Mouse (Mus musculus): ENCODE data around the gene Dnah2. TPM values are rescaled to one million over a fixed set of nuclear protein-coding genes. Genes with fewer than 3 reads are reported as not detected.

Dnah2 gene
- 1.2 and 2.0 TPM in 2 replicates for polyA plus RNA-seq (2011; ENCODE audit: insufficient read depth, insufficient read length, low read depth, missing spikeins)

GRCm38 (mm10) chr11:69549060-69549656, at the start of gene Dnah2:
TSS of gene Dnah2 (minus strand) at chr11:69549110.
- Histone ChIP-seq H3K9ac (ENCODE audit: low read depth, poor library complexity, severe bottlenecking) (no peak within 1 kb of the TSS), H3K4me1 (ENCODE audit: control insufficient read depth, insufficient read depth, low read length) (peaks cover 6% of the 10 kb centered on the region), H3K27me3 (ENCODE audit: control insufficient read depth, insufficient read depth, low read length, poor library complexity, severe bottlenecking) (no peaks in the 10 kb centered on the region), H3K27ac (ENCODE audit: insufficient read depth, low read length) (no peak within 1 kb of the TSS), H3K4me3 (ENCODE audit: low read depth, low read length) (no peak within 1 kb of the TSS), H3K36me3 (ENCODE audit: control insufficient read depth, insufficient read depth, low read length, poor library complexity, severe bottlenecking) (no peaks in the 10 kb centered on the region), H3K9me3 (replicated peaks; ENCODE audit: control insufficient read depth, insufficient read depth, low read length, poor library complexity, severe bottlenecking) (no peaks in the 10 kb centered on the region)
- TF ChIP-seq CTCF (IDR thresholded peaks at IDR 0.05; ENCODE audit: low read depth, low read length): no peak
- TF ChIP-seq POLR2A (IDR thresholded peaks at IDR 0.05; ENCODE audit: insufficient read depth, low read length): no peak
- TF ChIP-seq EP300 (IDR thresholded peaks at IDR 0.05; ENCODE audit: insufficient read depth, low read depth, low read length): no peak

DNA sequence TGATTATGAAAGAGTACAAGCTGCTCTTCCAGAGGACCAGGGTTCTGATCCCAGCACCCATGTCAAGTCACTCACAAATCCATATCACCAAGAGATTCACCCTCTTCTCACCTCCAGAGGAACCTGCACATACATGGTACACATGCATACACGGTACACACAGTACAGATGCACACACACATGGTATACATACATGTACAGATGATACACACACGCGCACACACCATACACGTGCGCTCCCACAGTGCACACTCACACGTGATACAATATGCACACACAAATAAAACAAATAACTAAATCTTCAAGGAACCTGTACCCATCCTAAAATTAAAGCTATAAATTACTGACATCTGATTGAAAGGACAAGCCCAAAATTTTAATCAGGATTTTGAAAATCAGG, 45.9 kb upstream of the Dnah2 start:
- H3K9me3 ChIP-seq (replicated peaks; ENCODE audit: control insufficient read depth, insufficient read depth, low read length, poor library complexity, severe bottlenecking): no peaks in the 10 kb centered on the region
- no peak overlapping the region for H3K27ac ChIP-seq (ENCODE audit: insufficient read depth, low read length)
- TF ChIP-seq EP300 (IDR thresholded peaks at IDR 0.05; ENCODE audit: insufficient read depth, low read depth, low read length) (no peak), CTCF (IDR thresholded peaks at IDR 0.05; ENCODE audit: low read depth, low read length) (no peak), POLR2A (IDR thresholded peaks at IDR 0.05; ENCODE audit: insufficient read depth, low read length) (no peak)
- H3K4me3 ChIP-seq (ENCODE audit: low read depth, low read length): no peak overlapping the region
- no peaks in the 10 kb centered on the region for H3K4me1 ChIP-seq (ENCODE audit: control insufficient read depth, insufficient read depth, low read length)
- H3K9ac ChIP-seq (ENCODE audit: low read depth, poor library complexity, severe bottlenecking): no peak overlapping the region
- H3K27me3 ChIP-seq (ENCODE audit: control insufficient read depth, insufficient read depth, low read length, poor library complexity, severe bottlenecking): no peaks in the 10 kb centered on the region
- peaks cover 19% of the 10 kb centered on the region for H3K36me3 ChIP-seq (ENCODE audit: control insufficient read depth, insufficient read depth, low read length, poor library complexity, severe bottlenecking)

- TF ChIP-seq EP300 (IDR thresholded peaks at IDR 0.05; ENCODE audit: insufficient read depth, low read depth, low read length) (no peak), POLR2A (IDR thresholded peaks at IDR 0.05; ENCODE audit: insufficient read depth, low read length) (no peak), CTCF (IDR thresholded peaks at IDR 0.05; ENCODE audit: low read depth, low read length) (no peak)
- Histone ChIP-seq H3K4me3 (ENCODE audit: low read depth, low read length) (no peak overlapping the region), H3K9ac (ENCODE audit: low read depth, poor library complexity, severe bottlenecking) (no peak overlapping the region), H3K36me3 (ENCODE audit: control insufficient read depth, insufficient read depth, low read length, poor library complexity, severe bottlenecking) (peaks cover 37% of the 10 kb centered on the region), H3K4me1 (ENCODE audit: control insufficient read depth, insufficient read depth, low read length) (no peaks in the 10 kb centered on the region), H3K27me3 (ENCODE audit: control insufficient read depth, insufficient read depth, low read length, poor library complexity, severe bottlenecking) (no peaks in the 10 kb centered on the region), H3K27ac (ENCODE audit: insufficient read depth, low read length) (no peak overlapping the region), H3K9me3 (replicated peaks; ENCODE audit: control insufficient read depth, insufficient read depth, low read length, poor library complexity, severe bottlenecking) (no peaks in the 10 kb centered on the region)
Measured at GRCm38 (mm10) chr11:69592799-69593198, 43.9 kb upstream of the Dnah2 start.

DNA sequence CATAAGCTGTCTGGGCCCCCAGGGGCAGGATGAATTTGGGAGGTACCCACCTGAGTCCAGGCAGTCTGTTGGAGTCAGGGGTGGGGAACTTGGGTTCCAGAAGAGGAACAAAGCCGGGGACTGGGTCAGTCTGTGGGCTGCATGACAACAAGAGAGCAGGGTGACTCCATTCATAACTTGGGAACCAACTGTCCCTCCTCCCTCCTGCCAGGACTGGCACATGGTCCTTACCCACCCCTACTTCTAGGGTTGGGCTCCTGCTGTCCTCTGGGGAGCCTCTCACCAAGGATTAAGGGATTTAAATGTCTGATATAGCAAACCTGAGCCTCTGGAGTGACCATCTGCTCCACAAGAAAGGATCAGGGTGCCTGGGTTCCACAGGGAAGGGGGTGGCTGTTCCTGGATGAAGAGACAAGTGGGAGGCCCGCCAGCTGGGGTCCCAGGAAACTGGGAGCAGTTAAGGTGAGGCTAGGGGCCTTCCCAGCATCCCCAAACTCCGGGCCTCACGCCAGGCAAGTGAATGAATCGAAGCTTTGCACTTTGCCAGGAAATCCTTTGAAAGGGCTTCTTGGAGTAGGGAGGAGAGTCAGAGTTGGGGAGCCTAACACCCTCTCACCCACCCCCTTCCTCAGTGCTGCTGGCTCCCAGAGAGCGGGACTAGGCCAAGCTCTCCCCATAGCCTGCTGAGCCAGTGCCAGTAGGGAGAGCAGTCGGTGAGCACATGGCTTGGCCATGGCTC, 43.2 kb upstream of the Dnah2 start:
- H3K36me3 ChIP-seq (ENCODE audit: control insufficient read depth, insufficient read depth, low read length, poor library complexity, severe bottlenecking): peaks cover 45% of the 10 kb centered on the region
- H3K9me3 ChIP-seq (replicated peaks; ENCODE audit: control insufficient read depth, insufficient read depth, low read length, poor library complexity, severe bottlenecking): no peaks in the 10 kb centered on the region
- no peak for TF ChIP-seq EP300 (IDR thresholded peaks at IDR 0.05; ENCODE audit: insufficient read depth, low read depth, low read length)
- TF ChIP-seq CTCF (IDR thresholded peaks at IDR 0.05; ENCODE audit: low read depth, low read length): no peak
- TF ChIP-seq POLR2A (IDR thresholded peaks at IDR 0.05; ENCODE audit: insufficient read depth, low read length): no peak
- no peak overlapping the region for H3K9ac ChIP-seq (ENCODE audit: low read depth, poor library complexity, severe bottlenecking)
- H3K4me1 ChIP-seq (ENCODE audit: control insufficient read depth, insufficient read depth, low read length): no peaks in the 10 kb centered on the region
- no peak overlapping the region for H3K27ac ChIP-seq (ENCODE audit: insufficient read depth, low read length)
- no peaks in the 10 kb centered on the region for H3K27me3 ChIP-seq (ENCODE audit: control insufficient read depth, insufficient read depth, low read length, poor library complexity, severe bottlenecking)
- H3K4me3 ChIP-seq (ENCODE audit: low read depth, low read length): no peak overlapping the region

- Histone ChIP-seq H3K4me1 (ENCODE audit: control insufficient read depth, insufficient read depth, low read length) (no peaks in the 10 kb centered on the region), H3K4me3 (ENCODE audit: low read depth, low read length) (no peak overlapping the region), H3K27me3 (ENCODE audit: control insufficient read depth, insufficient read depth, low read length, poor library complexity, severe bottlenecking) (no peaks in the 10 kb centered on the region), H3K36me3 (ENCODE audit: control insufficient read depth, insufficient read depth, low read length, poor library complexity, severe bottlenecking) (peaks cover 50% of the 10 kb centered on the region), H3K27ac (ENCODE audit: insufficient read depth, low read length) (no peak overlapping the region), H3K9me3 (replicated peaks; ENCODE audit: control insufficient read depth, insufficient read depth, low read length, poor library complexity, severe bottlenecking) (no peaks in the 10 kb centered on the region), H3K9ac (ENCODE audit: low read depth, poor library complexity, severe bottlenecking) (no peak overlapping the region)
- TF ChIP-seq POLR2A (IDR thresholded peaks at IDR 0.05; ENCODE audit: insufficient read depth, low read length) (no peak), CTCF (IDR thresholded peaks at IDR 0.05; ENCODE audit: low read depth, low read length) (no peak), EP300 (IDR thresholded peaks at IDR 0.05; ENCODE audit: insufficient read depth, low read depth, low read length) (no peak)
Measured at GRCm38 (mm10) chr11:69591424-69591823, 42.5 kb upstream of the Dnah2 start.

DNA sequence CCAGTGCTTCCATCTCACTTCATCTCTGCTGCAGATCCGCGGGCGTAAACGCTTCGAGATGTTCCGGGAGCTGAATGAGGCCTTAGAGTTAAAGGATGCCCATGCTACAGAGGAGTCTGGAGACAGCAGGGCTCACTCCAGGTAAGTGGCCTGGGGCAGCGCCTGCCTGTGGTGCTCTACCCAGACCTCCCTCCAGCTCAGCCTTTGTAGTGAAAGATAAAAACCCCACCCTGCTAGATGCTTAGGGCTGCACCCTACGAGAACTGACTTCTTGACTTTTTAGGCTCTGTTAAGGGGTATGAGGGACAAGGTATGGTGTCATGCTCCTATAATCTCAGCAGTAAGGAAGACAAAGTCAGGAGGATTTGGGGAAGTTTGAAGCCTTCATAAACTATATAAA, 41.7 kb upstream of the Dnah2 start:
- no peak for TF ChIP-seq POLR2A (IDR thresholded peaks at IDR 0.05; ENCODE audit: insufficient read depth, low read length)
- Histone ChIP-seq H3K36me3 (ENCODE audit: control insufficient read depth, insufficient read depth, low read length, poor library complexity, severe bottlenecking) (peaks cover 54% of the 10 kb centered on the region), H3K27ac (ENCODE audit: insufficient read depth, low read length) (no peak overlapping the region), H3K27me3 (ENCODE audit: control insufficient read depth, insufficient read depth, low read length, poor library complexity, severe bottlenecking) (no peaks in the 10 kb centered on the region), H3K9ac (ENCODE audit: low read depth, poor library complexity, severe bottlenecking) (no peak overlapping the region), H3K4me3 (ENCODE audit: low read depth, low read length) (no peak overlapping the region), H3K4me1 (ENCODE audit: control insufficient read depth, insufficient read depth, low read length) (no peaks in the 10 kb centered on the region), H3K9me3 (replicated peaks; ENCODE audit: control insufficient read depth, insufficient read depth, low read length, poor library complexity, severe bottlenecking) (no peaks in the 10 kb centered on the region)

Measured in ES-Bruce4 (cell line).